In genomic region chr2:37485370-37485769, GRCm38 (mm10) we compare ENCODE assay signal across 10 mouse cellular contexts. TPM values are rescaled to one million over a fixed set of nuclear protein-coding genes. Genes with fewer than 3 reads are reported as not detected.
DNase-seq lines count a peak whose midpoint lies in the region; ATAC-seq and TF ChIP-seq lines count a peak whose summit lies in the region.
"Had no signal": no experiment of that assay in that cellular context is flagged by ENCODE, and none has a peak within 500 bp of the region (broad histone marks: within the 10 kb centered on the region; RNA-seq: fewer than 3 reads in every experiment).

No protein-coding gene starts in this region.

- H3K4me2 ChIP-seq in hindbrain, postnatal 0 days (ENCODE audit: low read depth, low read length), result no peak overlapping the region
- H3K4me2 ChIP-seq: embryonic facial prominence, embryonic 15.5 days; stomach, embryonic 15.5 days had no signal

- H3K9me3 ChIP-seq in hindbrain, postnatal 0 days (ENCODE audit: low read length), result no peaks in the 10 kb centered on the region
- H3K9me3 ChIP-seq in hindbrain, embryonic 10.5 days, result no peaks in the 10 kb centered on the region
- H3K9me3 ChIP-seq: embryonic facial prominence, embryonic 15.5 days; stomach, embryonic 15.5 days had no signal

- H3K4me1 ChIP-seq in hindbrain, postnatal 0 days (ENCODE audit: insufficient read depth, low read length), result no peaks in the 10 kb centered on the region
- H3K4me1 ChIP-seq in hindbrain, embryonic 10.5 days (replicated peaks), result no peaks in the 10 kb centered on the region
- H3K4me1 ChIP-seq: embryonic facial prominence, embryonic 15.5 days; stomach, embryonic 15.5 days had no signal

- no peak overlapping the region for H3K27ac ChIP-seq in hindbrain, postnatal 0 days
- H3K27ac ChIP-seq in hindbrain, embryonic 10.5 days, result no peak overlapping the region
- H3K27ac ChIP-seq: embryonic facial prominence, embryonic 15.5 days; stomach, embryonic 15.5 days had no signal

- no peak overlapping the region for H3K4me3 ChIP-seq in hindbrain, postnatal 0 days (ENCODE audit: low read length)
- no peak overlapping the region for H3K4me3 ChIP-seq in hindbrain, embryonic 10.5 days
- H3K4me3 ChIP-seq: embryonic facial prominence, embryonic 15.5 days; stomach, embryonic 15.5 days had no signal

- 81% methylated on average over 1 of the region's 1 CpGs for WGBS in hindbrain, postnatal 0 days
- 87% methylated on average over 1 of the region's 1 CpGs for WGBS in hindbrain, embryonic 10.5 days

- DNase-seq in hindbrain, postnatal 0 days (ENCODE audit: low spot score), result peak; percentile 76
- DNase-seq in hindbrain, embryonic 10.5 days (ENCODE audit: low spot score), result no peak
- peak; percentile 13 for DNase-seq in urinary bladder, postnatal 14 days (ENCODE audit: low spot score)
- no peak for DNase-seq in urinary bladder, postnatal 4 days (ENCODE audit: low spot score in 2 of 2)
- DNase-seq in brain, embryonic 14.5 days (ENCODE audit: low read depth), result peak; percentile 68
- peak; percentile 34 to 44 for DNase-seq in kidney, postnatal 4 days
- peak; percentile 1 to 49 for DNase-seq in spleen, postnatal 36 days (ENCODE audit: low spot score in 2 of 2)
- no peak for DNase-seq in urinary bladder, postnatal 10 days (ENCODE audit: low spot score)

- ATAC-seq in hindbrain, postnatal 0 days, result no peak

- no peak for TF ChIP-seq POLR2A in brain, embryonic 14.5 days (IDR thresholded peaks at IDR 0.05; ENCODE audit: borderline replicate concordance, extremely low read depth, insufficient read depth, insufficient read length, poor library complexity, severe bottlenecking)

- peak; percentile 67 for TF ChIP-seq CTCF in hindbrain, postnatal 0 days (IDR thresholded peaks at IDR 0.05; ENCODE audit: low read depth)
- no peak for TF ChIP-seq CTCF in brain, embryonic 14.5 days (IDR thresholded peaks at IDR 0.05; ENCODE audit: borderline replicate concordance, extremely low read depth, insufficient read depth, insufficient read length)

- H3K9ac ChIP-seq in hindbrain, postnatal 0 days (replicated peaks; ENCODE audit: low read length), result no peak overlapping the region
- H3K9ac ChIP-seq: embryonic facial prominence, embryonic 15.5 days; stomach, embryonic 15.5 days had no signal

- H3K36me3 ChIP-seq in hindbrain, postnatal 0 days (ENCODE audit: insufficient read depth, low read length), result peaks cover 20% of the 10 kb centered on the region
- H3K36me3 ChIP-seq in hindbrain, embryonic 10.5 days, result peaks cover 88% of the 10 kb centered on the region

- no peaks in the 10 kb centered on the region for H3K27me3 ChIP-seq in hindbrain, postnatal 0 days (ENCODE audit: insufficient read depth, low read length)
- no peaks in the 10 kb centered on the region for H3K27me3 ChIP-seq in hindbrain, embryonic 10.5 days (ENCODE audit: insufficient read depth, poor library complexity, severe bottlenecking)
- H3K27me3 ChIP-seq: embryonic facial prominence, embryonic 15.5 days; stomach, embryonic 15.5 days had no signal

RNA-seq across cellular contexts. Expression of gene Gpr21, which starts 30.8 kb away (rescaled TPM):
- 22.5 and 25.0 TPM in 2 replicates for total RNA-seq in hindbrain, postnatal 0 days (2014; rRNA removed)
- polyA plus RNA-seq in hindbrain, postnatal 0 days (2015; fragmentation: Nextera tagmentation; extraction: Ambion mirVana), result 8.8 and 9.1 TPM in 2 replicates
- 1.3 and 1.5 TPM in 2 replicates for polyA plus RNA-seq in hindbrain, embryonic 10.5 days (2016; fragmentation: Nextera tagmentation; extraction: Ambion mirVana)
- 4.8 and 11.5 TPM in 2 replicates for polyA plus RNA-seq in brain, embryonic 14.5 days (2012; rRNA removed)

RNA-seq across cellular contexts. Expression of gene Rabgap1, which starts 42.3 kb away (rescaled TPM):
- 55.2 and 60.8 TPM in 2 replicates for total RNA-seq in hindbrain, postnatal 0 days (2014; rRNA removed)
- 46.9 and 51.0 TPM in 2 replicates for polyA plus RNA-seq in hindbrain, postnatal 0 days (2015; fragmentation: Nextera tagmentation; extraction: Ambion mirVana)
- polyA plus RNA-seq in hindbrain, embryonic 10.5 days (2016; fragmentation: Nextera tagmentation; extraction: Ambion mirVana), result 42.9 and 44.6 TPM in 2 replicates
- 47.0 and 55.1 TPM in 2 replicates for polyA plus RNA-seq in brain, embryonic 14.5 days (2012; rRNA removed)

RNA-seq across cellular contexts. Expression of gene Zbtb6, which starts 42.4 kb away (rescaled TPM):
- 23.5 and 24.5 TPM in 2 replicates for total RNA-seq in hindbrain, postnatal 0 days (2014; rRNA removed)
- polyA plus RNA-seq in hindbrain, postnatal 0 days (2015; fragmentation: Nextera tagmentation; extraction: Ambion mirVana), result 6.6 and 7.7 TPM in 2 replicates
- polyA plus RNA-seq in hindbrain, embryonic 10.5 days (2016; fragmentation: Nextera tagmentation; extraction: Ambion mirVana), result 6.1 and 6.5 TPM in 2 replicates
- polyA plus RNA-seq in brain, embryonic 14.5 days (2012; rRNA removed), result 15.8 and 17.7 TPM in 2 replicates

RNA-seq across cellular contexts. Expression of gene Zbtb26, which starts 42.4 kb away (rescaled TPM):
- total RNA-seq in hindbrain, postnatal 0 days (2014; rRNA removed), result 9.8 and 13.4 TPM in 2 replicates
- 2.0 and 2.4 TPM in 2 replicates for polyA plus RNA-seq in hindbrain, postnatal 0 days (2015; fragmentation: Nextera tagmentation; extraction: Ambion mirVana)
- polyA plus RNA-seq in hindbrain, embryonic 10.5 days (2016; fragmentation: Nextera tagmentation; extraction: Ambion mirVana), result 7.7 and 9.3 TPM in 2 replicates
- 9.7 and 11.9 TPM in 2 replicates for polyA plus RNA-seq in brain, embryonic 14.5 days (2012; rRNA removed)

Comparison
In these comparisons a context has a peak if more than half of its experiments do, and no peak if none do; other contexts are left out.
1. DNase-seq: peak in hindbrain, postnatal 0 days (single experiment), urinary bladder, postnatal 14 days (single experiment), brain, embryonic 14.5 days (single experiment), kidney, postnatal 4 days (2 of 2) and spleen, postnatal 36 days (2 of 2); none in hindbrain, embryonic 10.5 days (single experiment), urinary bladder, postnatal 4 days (0 of 2) and urinary bladder, postnatal 10 days (single experiment).